Mouse (Mus musculus) heart, postnatal 0 days (tissue): ENCODE results near the gene Myo9b. TPM values are rescaled to one million over a fixed set of nuclear protein-coding genes. Genes with fewer than 3 reads are reported as not detected.

ENCODE experiments used
- ATAC-seq: fragments of 200-750 bp; cut with Nextera tagmentation; 2 replicates; pipeline ENCODE4 v1.8.0; 2017; ENCODE audit warnings: low read depth, moderate number of reproducible peaks, moderate library complexity; ENCODE audit not compliant: insufficient read depth
- DNase-seq: peaks from one replicate; pipeline ENCODE4 v3.0.0-alpha.2; 2016; ENCODE audit warnings: low spot score
- H3K27ac ChIP-seq: fragments of 300-500 bp; sonication (generic); 2 replicates; pipeline ENCODE4 v1.5.1; 2014; ENCODE audit warnings: low read depth, mild to moderate bottlenecking
- H3K27me3 ChIP-seq: fragments of 300-500 bp; sonication (generic); 2 replicates; pipeline ENCODE4 v1.6.1; 2014; ENCODE audit warnings: low read length, mixed read lengths; ENCODE audit not compliant: control insufficient read depth, insufficient read depth
- H3K36me3 ChIP-seq: fragments of 300-500 bp; sonication (generic); replicated peaks from 2 replicates; pipeline ENCODE4 v1.6.1; 2014; ENCODE audit warnings: low read length, mixed read lengths; ENCODE audit not compliant: control insufficient read depth, insufficient read depth
- H3K4me1 ChIP-seq: fragments of 300-500 bp; sonication (generic); 2 replicates; pipeline ENCODE4 v1.6.1; 2014; ENCODE audit warnings: antibody characterized with exemption; ENCODE audit not compliant: control insufficient read depth, insufficient read depth
- H3K4me2 ChIP-seq: fragments of 300-500 bp; sonication (generic); 2 replicates; pipeline ENCODE4 v1.6.1; 2014; ENCODE audit warnings: low read depth, mild to moderate bottlenecking, low read length, moderate library complexity
- H3K4me3 ChIP-seq: fragments of 300-500 bp; sonication (generic); 2 replicates; pipeline ENCODE4 v1.5.1; 2014; ENCODE audit warnings: low read depth, low read length
- H3K9ac ChIP-seq: fragments of 300-500 bp; sonication (generic); replicated peaks from 2 replicates; pipeline ENCODE4 v1.6.1; 2014; ENCODE audit warnings: low read depth, low read length, mixed read lengths
- H3K9me3 ChIP-seq: fragments of 300-500 bp; sonication (generic); replicated peaks from 2 replicates; pipeline ENCODE4 v1.6.1; 2016; ENCODE audit warnings: low read length; ENCODE audit not compliant: control insufficient read depth
- CTCF ChIP-seq: IDR thresholded peaks from 2 replicates; pipeline ENCODE4 v1.5.1; 2016; ENCODE audit warnings: antibody characterized with exemption, control low read depth, low read depth
- EP300 ChIP-seq: IDR thresholded peaks from 2 replicates; pipeline ENCODE4 v1.6.1; 2016; ENCODE audit warnings: antibody characterized with exemption, low read depth
- WGBS: fragments of 180-500 bp; shearing (Covaris S2); extraction: QIAGEN DNeasy Blood & Tissue Kit; methylation state at CpG from one replicate; pipeline ENCODE4 v1.1.7; 2014; 5-methylcytosine and 5-hydroxymethylcytosine counted together
- polyA plus RNA-seq: library from polyadenylated mRNA; unstranded; fragments of >200 nt; fragmentation: Nextera tagmentation; extraction: Ambion mirVana; gene quantifications from 2 replicates; pipeline ENCODE4 v1.2.1, GENCODE M21; 2015
- total RNA-seq: library from RNA; depleted of rRNA; stranded (reverse); fragments of >200 nt; gene quantifications from 2 replicates; pipeline ENCODE4 v1.2.3, GENCODE M21; 2014; ENCODE audit warnings: low replicate concordance; rRNA removed

Gene Myo9b
- 35.0 and 40.7 TPM in 2 replicates for total RNA-seq
- 6.7 and 7.1 TPM in 2 replicates for polyA plus RNA-seq

GRCm38 (mm10) chr8:71272286-71273150 lies at the start of gene Myo9b, which contains the start of gene Haus8:
TSS of gene Myo9b (plus strand) at chr8:71272714.
TSS of gene Haus8 (minus strand) at chr8:71272934.
- Histone ChIP-seq H3K36me3 (0 out of 2 replicates have a peak, but pooled peaks cover 6% of the 10 kb centered on the region), H3K27me3 (no peaks in the 10 kb centered on the region), H3K9me3 (no peaks in the 10 kb centered on the region), H3K4me3 (peak within 1 kb of the TSS; percentile 80), H3K4me2 (peak within 1 kb of the TSS; percentile 95), H3K27ac (peak within 1 kb of the TSS; percentile 90), H3K9ac (peak within 1 kb of the TSS; percentile 71), H3K4me1 (peaks cover 20% of the 10 kb centered on the region)
- DNase-seq (peak; percentile 99), ATAC-seq (peak; percentile 97)
- peak; percentile 70 for TF ChIP-seq CTCF
- TF ChIP-seq EP300: no peak
- under 1% methylated on average over 84 of the region's 84 CpGs for WGBS

GRCm38 (mm10) chr8:71224560-71224959 lies 48.0 kb upstream of the Myo9b start:
- Histone ChIP-seq H3K36me3 (no peaks in the 10 kb centered on the region), H3K27me3 (no peaks in the 10 kb centered on the region), H3K4me1 (no peaks in the 10 kb centered on the region), H3K4me3 (no peak overlapping the region), H3K9ac (no peak overlapping the region), H3K27ac (no peak overlapping the region), H3K4me2 (no peak overlapping the region), H3K9me3 (no peaks in the 10 kb centered on the region)
- peak; percentile 19 for DNase-seq
- TF ChIP-seq CTCF (peak; percentile 58), EP300 (no peak)
- ATAC-seq: no peak
- 31% methylated on average over 2 of the region's 2 CpGs for WGBS

GRCm38 (mm10) chr8:71242757-71243156 lies 29.8 kb upstream of the Myo9b start:
- WGBS: 76% methylated on average over 2 of the region's 2 CpGs

GRCm38 (mm10) chr8:71248203-71248602 lies 24.3 kb upstream of the Myo9b start:
- ATAC-seq (no peak), DNase-seq (no peak)
- no peaks in the 10 kb centered on the region for H3K4me1 ChIP-seq
- no peaks in the 10 kb centered on the region for H3K9me3 ChIP-seq
- 77% methylated on average over 1 of the region's 1 CpGs for WGBS
- H3K36me3 ChIP-seq: peaks cover 19% of the 10 kb centered on the region
- TF ChIP-seq EP300: no peak
- TF ChIP-seq CTCF: no peak
- H3K4me2 ChIP-seq: no peak overlapping the region
- no peak overlapping the region for H3K9ac ChIP-seq
- no peak overlapping the region for H3K4me3 ChIP-seq
- no peak overlapping the region for H3K27ac ChIP-seq
- H3K27me3 ChIP-seq: no peaks in the 10 kb centered on the region

More at GRCm38 (mm10) chr8:71242757-71243156, 29.8 kb upstream of the Myo9b start:
- no peaks in the 10 kb centered on the region for H3K9me3 ChIP-seq
- TF ChIP-seq EP300: no peak
- no peak for TF ChIP-seq CTCF
- H3K27me3 ChIP-seq: no peaks in the 10 kb centered on the region
- H3K27ac ChIP-seq: no peak overlapping the region
- no peak overlapping the region for H3K4me2 ChIP-seq
- no peak for DNase-seq
- no peak overlapping the region for H3K9ac ChIP-seq
- ATAC-seq: no peak
- H3K4me3 ChIP-seq: no peak overlapping the region
- no peaks in the 10 kb centered on the region for H3K4me1 ChIP-seq
- H3K36me3 ChIP-seq: no peaks in the 10 kb centered on the region

GRCm38 (mm10) chr8:71256545-71257232 lies 15.8 kb upstream of the Myo9b start:
- H3K4me2 ChIP-seq: no peak overlapping the region
- H3K27me3 ChIP-seq: no peaks in the 10 kb centered on the region
- TF ChIP-seq EP300 (no peak), CTCF (no peak)
- 96% methylated on average over 3 of the region's 3 CpGs for WGBS
- no peak overlapping the region for H3K4me3 ChIP-seq
- no peaks in the 10 kb centered on the region for H3K9me3 ChIP-seq
- ATAC-seq: no peak
- H3K27ac ChIP-seq: no peak overlapping the region
- DNase-seq: no peak
- H3K9ac ChIP-seq: no peak overlapping the region
- H3K36me3 ChIP-seq: peaks cover 42% of the 10 kb centered on the region
- no peaks in the 10 kb centered on the region for H3K4me1 ChIP-seq
